Mouse (Mus musculus) layer of hippocampus, adult 6 months (tissue): ENCODE results near the gene Ninj1. TPM values are rescaled to one million over a fixed set of nuclear protein-coding genes. Genes with fewer than 3 reads are reported as not detected.

Experiments
- long read RNA-seq, 2 experiments: library from polyadenylated mRNA; unstranded; transcript quantifications; one replicate each; pipeline ENCODE4 v2.0.0; 2019 to 2020
- polyA plus RNA-seq: library from polyadenylated mRNA; unstranded; fragments of <200 nt; fragmentation: Nextera tagmentation; gene quantifications from 2 replicates; pipeline ENCODE4 v1.2.3, GENCODE M21; 2021

Gene Ninj1
- 68.6 and 68.9 TPM in 2 replicates for polyA plus RNA-seq
- long read RNA-seq, experiment 1, transcript Ninj1-201 (4 exons, 1,187 nt) = major isoform, 64 of 73 reads
- long read RNA-seq, experiment 1, partial matches to known transcripts = 1 of 73 reads
- long read RNA-seq, experiment 1, other reads (novel, unspliced or antisense) = 3 of 73 reads
- long read RNA-seq, experiment 2, transcript Ninj1-201 (4 exons, 1,187 nt) = major isoform, 59 of 64 reads
- long read RNA-seq, experiment 2, partial matches to known transcripts = 1 of 64 reads
- long read RNA-seq, experiment 2, other reads (novel, unspliced or antisense) = 2 of 64 reads

DNA sequence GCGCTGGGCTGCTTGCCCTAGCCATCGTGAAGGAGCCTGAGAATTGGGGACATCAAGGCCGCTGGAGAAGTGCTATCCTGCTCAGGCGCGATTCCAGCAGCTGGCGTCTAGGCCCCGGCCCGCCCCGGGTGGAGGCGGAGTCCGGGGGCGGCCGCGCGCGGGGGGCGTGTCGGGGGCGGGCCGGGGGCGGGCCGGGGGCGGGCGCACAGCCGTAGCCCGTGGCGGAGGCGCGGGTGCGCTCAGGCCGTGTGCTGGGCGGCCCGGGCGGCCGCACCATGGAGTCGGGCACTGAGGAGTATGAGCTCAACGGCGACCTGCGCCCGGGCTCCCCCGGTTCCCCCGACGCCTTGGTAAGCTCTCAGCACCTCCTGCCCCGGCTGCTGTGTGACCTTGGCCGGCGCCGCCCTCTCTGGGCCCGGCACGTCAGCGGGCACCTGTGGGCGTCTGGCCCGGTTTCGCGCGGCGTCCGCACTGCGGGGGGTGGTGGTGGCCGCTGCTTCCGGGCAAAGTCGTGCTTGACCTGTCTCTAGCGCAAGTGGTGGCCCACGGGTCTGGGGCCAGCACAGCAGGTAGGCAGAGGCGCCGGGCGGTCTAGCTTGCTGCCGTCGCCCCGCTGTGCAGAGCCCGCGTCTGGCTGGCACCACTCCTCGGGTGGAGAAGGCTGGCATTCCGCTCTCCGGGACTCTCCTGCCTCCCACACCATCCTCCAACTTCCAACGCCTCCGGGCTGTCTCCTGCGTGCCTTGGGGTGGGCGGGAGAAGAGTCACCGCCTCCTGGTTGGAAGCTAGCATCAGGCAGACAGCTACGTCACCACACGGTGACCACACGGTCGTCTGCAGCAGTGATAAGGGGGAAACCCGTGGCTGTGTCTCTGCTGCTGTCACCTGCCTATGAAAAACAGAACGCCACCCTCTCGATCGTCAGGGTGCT, at the start of gene Ninj1:
TSS of gene Ninj1 (plus strand) at position 198 of the 931 bp plus-strand sequence.

GRCm38 (mm10) chr13:49147858-49148226, 39.4 kb upstream of the Ninj1 start, which contains the start of gene Wnk2:
Gene Wnk2, minus strand, starts transcription at chr13:49148014.

DNA sequence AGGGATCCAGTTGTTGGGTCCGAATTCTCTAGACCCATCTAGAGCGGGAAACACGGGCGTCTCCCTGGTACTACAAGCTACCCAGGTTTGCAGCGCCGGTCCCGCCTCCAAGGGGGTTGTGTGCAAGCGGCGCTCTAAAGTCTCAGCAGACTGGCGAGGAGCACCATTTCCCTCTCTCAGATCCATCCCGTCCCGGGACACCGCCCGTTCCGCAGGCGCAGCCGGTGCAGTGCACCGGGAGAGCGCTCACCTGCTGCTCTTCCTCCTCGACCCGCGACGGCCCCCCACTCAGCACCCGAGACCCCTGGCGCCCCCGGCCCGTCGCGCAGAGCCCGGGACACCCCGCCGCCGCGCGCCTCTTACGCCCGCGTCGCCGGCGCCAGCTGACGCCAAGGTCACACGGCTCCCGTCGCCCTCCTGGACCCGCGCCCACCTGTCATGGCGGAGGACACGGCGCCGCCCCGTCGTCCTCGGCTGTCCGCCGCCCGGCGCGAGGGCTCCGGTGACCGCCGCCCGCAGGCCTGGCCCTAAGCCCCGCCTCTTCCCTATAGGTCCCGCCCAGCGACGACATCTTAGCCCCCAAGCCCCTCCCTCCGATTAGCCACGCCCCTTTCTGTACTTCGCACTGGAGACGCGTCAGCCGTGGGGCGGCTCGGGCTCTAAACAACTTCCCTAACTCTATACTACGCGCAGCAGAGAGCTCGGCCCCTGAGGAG, 28.4 kb downstream of the Ninj1 start, which contains the start of gene Card19:
TSS of gene Card19 (minus strand) at position 534 of the 716 bp plus-strand sequence.

Other genes starting within 250 kb of the Ninj1 start
- gene Fam120a, start 219.5 kb upstream of the Ninj1 start, polyA plus RNA-seq = 21.0 and 25.1 TPM in 2 replicates
- 7.6 and 9.5 TPM in 2 replicates for gene Wnk2, start 39.5 kb upstream of the Ninj1 start, polyA plus RNA-seq
- gene Card19, start 28.6 kb downstream of the Ninj1 start, polyA plus RNA-seq = 29.1 and 30.3 TPM in 2 replicates
- 2.5 and 3.6 TPM in 2 replicates for gene Susd3, start 61.2 kb downstream of the Ninj1 start, polyA plus RNA-seq
- gene Fgd3, start 132.8 kb downstream of the Ninj1 start, polyA plus RNA-seq = 0.58 and 0.60 TPM in 2 replicates
- gene Bicd2, start 154.1 kb downstream of the Ninj1 start, polyA plus RNA-seq = 8.0 and 8.8 TPM in 2 replicates
- gene Ippk, start 233.8 kb downstream of the Ninj1 start, polyA plus RNA-seq = 12.9 and 13.4 TPM in 2 replicates